Mouse (Mus musculus) layer of hippocampus, adult 2 months (tissue): Measurements from ENCODE around the gene Zan. TPM values are rescaled to one million over a fixed set of nuclear protein-coding genes. Genes with fewer than 3 reads are reported as not detected.

Source experiments
- DNase-seq, 2 experiments: peaks; one replicate each; pipeline ENCODE4 v3.0.0; 2022; ENCODE audit warnings: low spot score in 2 of 2
- H3K27ac ChIP-seq: fragments of 200-600 bp; 2 replicates; pipeline ENCODE4 v1.8.1; 2022
- H3K4me3 ChIP-seq: fragments of 200-600 bp; 2 replicates; pipeline ENCODE4 v1.8.1; 2022; ENCODE audit warnings: mild to moderate bottlenecking
- CTCF ChIP-seq: fragments of 200-600 bp; conservative IDR thresholded peaks from 2 replicates; pipeline ENCODE4 v1.8.1; 2022; ENCODE audit warnings: antibody characterized with exemption, mild to moderate bottlenecking, moderate library complexity
- total RNA-seq, 2 experiments: library from RNA; stranded (reverse); gene quantifications; 2 replicates each; pipeline ENCODE4 v1.2.3; 2021

Gene Zan
- total RNA-seq, 2 experiments from 2014 or later = 0.36 to 0.49 TPM

- DNase-seq = no peak
- Histone ChIP-seq H3K4me3 (no peak overlapping the region), H3K27ac (no peak overlapping the region)
- TF ChIP-seq CTCF = no peak
These were observed 99.7 kb downstream of the Zan start for GRCm38 (mm10) chr5:137377176-137377575.

GRCm38 (mm10) chr5:137376722-137377121 lies 100.1 kb downstream of the Zan start:
- H3K4me3 ChIP-seq = no peak overlapping the region
- H3K27ac ChIP-seq = no peak overlapping the region
- TF ChIP-seq CTCF = no peak
- DNase-seq = no peak

DNA sequence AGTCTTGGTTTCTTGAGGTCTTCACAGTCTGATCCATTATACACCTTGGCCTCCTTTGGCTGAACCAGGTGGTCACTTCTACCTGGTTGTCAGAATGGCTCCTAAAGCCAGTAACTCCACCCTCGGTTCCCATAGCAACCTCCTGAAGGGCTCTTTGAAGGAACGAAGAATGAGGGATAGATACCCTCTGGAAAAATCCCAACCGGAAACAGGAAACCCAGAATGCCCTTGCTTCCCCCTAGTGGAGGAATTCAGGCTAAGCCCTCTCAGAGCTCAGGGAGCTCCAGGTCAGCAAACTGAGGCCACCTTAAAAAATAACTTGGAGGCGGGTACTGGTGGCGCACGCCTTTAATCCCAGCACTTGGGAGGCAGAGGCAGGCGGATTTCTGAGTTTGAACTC lies 100.7 kb downstream of the Zan start:
- Histone ChIP-seq H3K4me3 (no peak overlapping the region), H3K27ac (no peak overlapping the region)
- DNase-seq = no peak
- TF ChIP-seq CTCF = peak; percentile 70

- Histone ChIP-seq H3K4me3 (no peak overlapping the region), H3K27ac (no peak overlapping the region)
- TF ChIP-seq CTCF = no peak
- no peak for DNase-seq
These were observed 101.2 kb downstream of the Zan start for GRCm38 (mm10) chr5:137375627-137376026.

DNA sequence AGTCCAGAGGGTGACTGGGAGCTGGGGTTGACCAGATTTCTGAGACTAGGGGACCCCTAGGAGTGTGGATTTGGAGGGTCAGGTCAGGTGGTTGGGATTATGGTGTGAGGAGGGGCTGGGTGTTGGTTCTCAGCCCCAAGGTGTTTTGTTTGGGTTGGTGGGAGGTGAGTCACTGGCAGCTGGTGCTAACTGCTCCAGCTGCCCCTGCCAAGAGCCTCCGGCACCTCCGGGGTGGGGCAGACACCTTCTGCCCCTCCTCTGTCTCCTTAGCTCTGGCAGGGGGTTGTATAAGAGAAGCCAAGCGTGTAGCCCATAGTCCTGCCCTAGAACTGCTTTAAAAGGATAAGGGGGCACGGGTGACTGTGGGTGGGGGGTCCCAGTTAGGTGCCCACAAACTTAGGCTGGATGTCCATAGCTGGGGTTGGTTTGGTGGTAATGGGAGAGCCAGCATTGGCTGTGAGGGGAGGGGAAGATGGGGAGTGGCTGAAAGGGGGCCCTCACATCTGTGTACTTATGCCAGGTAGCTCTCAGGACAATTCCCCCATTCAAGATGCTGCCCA lies 102.3 kb downstream of the Zan start:
- no peak for TF ChIP-seq CTCF
- H3K4me3 ChIP-seq = no peak overlapping the region
- H3K27ac ChIP-seq = no peak overlapping the region
- DNase-seq = no peak

- no peak for DNase-seq
- H3K4me3 ChIP-seq = no peak overlapping the region
- TF ChIP-seq CTCF = no peak
- H3K27ac ChIP-seq = no peak overlapping the region
These were observed 103.4 kb downstream of the Zan start for GRCm38 (mm10) chr5:137373371-137373950.

DNA sequence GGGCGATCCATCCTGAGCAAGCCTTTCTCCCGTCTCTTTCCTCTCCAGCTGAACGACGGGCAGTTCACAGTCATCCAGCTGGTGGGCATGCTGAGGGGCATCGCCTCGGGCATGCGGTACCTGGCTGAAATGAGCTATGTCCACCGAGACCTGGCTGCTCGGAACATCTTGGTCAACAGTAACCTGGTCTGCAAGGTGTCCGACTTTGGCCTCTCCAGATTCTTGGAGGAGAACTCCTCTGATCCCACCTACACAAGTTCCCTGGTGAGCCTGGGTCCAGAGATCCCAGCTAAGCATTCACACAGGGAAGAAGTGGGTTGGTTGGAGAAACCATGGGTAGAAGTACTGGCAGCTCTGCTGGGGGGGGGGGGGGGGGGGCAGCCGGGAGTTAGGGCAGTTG lies 107.2 kb downstream of the Zan start:
- H3K4me3 ChIP-seq = no peak overlapping the region
- no peak overlapping the region for H3K27ac ChIP-seq
- DNase-seq = no peak
- TF ChIP-seq CTCF = no peak

GRCm38 (mm10) chr5:137358382-137358781 lies 118.5 kb downstream of the Zan start:
- Histone ChIP-seq H3K27ac (no peak overlapping the region), H3K4me3 (no peak overlapping the region)
- DNase-seq = no peak
- peak; percentile 52 for TF ChIP-seq CTCF

GRCm38 (mm10) chr5:137354091-137354490 lies 122.8 kb downstream of the Zan start:
- no peak for TF ChIP-seq CTCF
- no peak overlapping the region for H3K4me3 ChIP-seq
- no peak for DNase-seq
- H3K27ac ChIP-seq = no peak overlapping the region

GRCm38 (mm10) chr5:137352011-137352975 lies 124.6 kb downstream of the Zan start:
- Histone ChIP-seq H3K27ac (no peak overlapping the region), H3K4me3 (peak overlapping the region; percentile 10; the same call in 1 of the 2 replicates)
- no peak for DNase-seq
- TF ChIP-seq CTCF = no peak

GRCm38 (mm10) chr5:137351394-137351793 lies 125.5 kb downstream of the Zan start:
- Histone ChIP-seq H3K4me3 (peak overlapping the region; percentile 64), H3K27ac (peak overlapping the region; percentile 76; the same call in 1 of the 2 replicates)
- TF ChIP-seq CTCF = no peak
- no peak for DNase-seq

- Histone ChIP-seq H3K4me3 (peak overlapping the region; percentile 64), H3K27ac (peak overlapping the region; percentile 76; the same call in 1 of the 2 replicates)
- no peak for DNase-seq
- no peak for TF ChIP-seq CTCF
These were observed 125.8 kb downstream of the Zan start for GRCm38 (mm10) chr5:137351058-137351380.
